Mouse (Mus musculus): ENCODE measurements at regions not wholly inside any gene's neighbourhood (a gene's known extent, or its start where the extent isn't known, plus 50 kb on each side); places are given as distances from the start of the nearest gene placed in this dataset.
A peak's percentile ranks its signal among the peaks of the same experiment; 100 is the strongest.

GRCm38 (mm10) chr7:61939971-61940705 is 406.2 kb upstream of the Ndn start:
- peak; percentile 10 for DNase-seq (ENCODE audit: low read depth, low spot score)

GRCm38 (mm10) chr7:61982203-61982932 is 364.0 kb upstream of the Ndn start:
- no peak for DNase-seq (ENCODE audit: low read depth, low spot score)

- DNase-seq (ENCODE audit: low read depth, low spot score) = no peak
Measured at GRCm38 (mm10) chr7:62026635-62027034, 319.7 kb upstream of the Ndn start.

GRCm38 (mm10) chr7:62045743-62046451 is 300.5 kb upstream of the Ndn start:
- DNase-seq (ENCODE audit: low read depth, low spot score) = no peak

- DNase-seq (ENCODE audit: low read depth, low spot score) = no peak
Measured at GRCm38 (mm10) chr7:62046452-62046809, 299.9 kb upstream of the Ndn start.

GRCm38 (mm10) chr7:62078607-62079006 is 267.8 kb upstream of the Ndn start:
- DNase-seq (ENCODE audit: low read depth, low spot score) = no peak

- no peak for DNase-seq (ENCODE audit: low read depth, low spot score)
Measured at GRCm38 (mm10) chr7:62085120-62085849, 261.1 kb upstream of the Ndn start.
